Mouse (Mus musculus) hindbrain, embryonic 15.5 days (tissue): ENCODE data around the gene Adcy4. TPM values are rescaled to one million over a fixed set of nuclear protein-coding genes. Genes with fewer than 3 reads are reported as not detected.

Experiments
- ATAC-seq: fragments of 200-750 bp; cut with Nextera tagmentation; 2 replicates; pipeline ENCODE4 v1.8.0; 2017; ENCODE audit warnings: low read depth, moderate number of reproducible peaks, moderate TSS enrichment; ENCODE audit not compliant: low FRiP score
- H3K27ac ChIP-seq: fragments of 300-500 bp; sonication (generic); replicated peaks from 2 replicates; pipeline ENCODE4 v1.5.1; 2015; ENCODE audit warnings: mild to moderate bottlenecking, inconsistent platforms
- H3K27me3 ChIP-seq: fragments of 300-500 bp; sonication (generic); 2 replicates; pipeline ENCODE4 v1.6.1; 2015; ENCODE audit warnings: control low read depth, inconsistent platforms
- H3K36me3 ChIP-seq: fragments of 300-500 bp; sonication (generic); 2 replicates; pipeline ENCODE4 v1.6.1; 2015; ENCODE audit warnings: control low read depth, inconsistent platforms
- H3K4me1 ChIP-seq: fragments of 300-500 bp; sonication (generic); replicated peaks from 2 replicates; pipeline ENCODE4 v1.6.1; 2015; ENCODE audit warnings: control low read depth, inconsistent platforms
- H3K4me2 ChIP-seq: fragments of 300-500 bp; sonication (generic); 2 replicates; pipeline ENCODE4 v1.6.1; 2015; ENCODE audit warnings: moderate library complexity, mild to moderate bottlenecking, inconsistent platforms
- H3K4me3 ChIP-seq: fragments of 300-500 bp; sonication (generic); 2 replicates; pipeline ENCODE4 v1.5.1; 2015; ENCODE audit warnings: mild to moderate bottlenecking, inconsistent platforms
- H3K9ac ChIP-seq: fragments of 300-500 bp; sonication (generic); 2 replicates; pipeline ENCODE4 v1.6.1; 2015; ENCODE audit warnings: inconsistent platforms
- H3K9me3 ChIP-seq: fragments of 300-500 bp; sonication (generic); 2 replicates; pipeline ENCODE4 v1.6.1; 2016; ENCODE audit warnings: control low read depth, inconsistent platforms
- WGBS: fragments of 180-500 bp; shearing (Covaris S2); methylation state at CpG from one replicate; pipeline ENCODE4 v1.1.7; 2015; 5-methylcytosine and 5-hydroxymethylcytosine counted together
- polyA plus RNA-seq: library from polyadenylated mRNA; unstranded; fragments of >200 nt; fragmentation: Nextera tagmentation; extraction: Ambion mirVana; gene quantifications from 2 replicates; pipeline ENCODE4 v1.2.1, GENCODE M21; 2015

Adcy4 gene
- polyA plus RNA-seq, 1 experiment from 2014 or later, result 4.0 TPM

GRCm38 (mm10) chr14:55783171-55783957, 531 bp downstream of the Adcy4 start:
- Histone ChIP-seq H3K27ac (0 out of 2 replicates have a peak overlapping the region, but pooled peaks have one; percentile 4), H3K4me2 (peak overlapping the region; percentile 48), H3K9me3 (no peaks in the 10 kb centered on the region), H3K4me3 (peak overlapping the region; percentile 27), H3K4me1 (peaks cover 16% of the 10 kb centered on the region), H3K36me3 (no peaks in the 10 kb centered on the region), H3K9ac (no peak overlapping the region), H3K27me3 (peaks cover 68% of the 10 kb centered on the region)
- ATAC-seq, result no peak
- 3% methylated on average over 31 of the region's 31 CpGs for WGBS

DNA sequence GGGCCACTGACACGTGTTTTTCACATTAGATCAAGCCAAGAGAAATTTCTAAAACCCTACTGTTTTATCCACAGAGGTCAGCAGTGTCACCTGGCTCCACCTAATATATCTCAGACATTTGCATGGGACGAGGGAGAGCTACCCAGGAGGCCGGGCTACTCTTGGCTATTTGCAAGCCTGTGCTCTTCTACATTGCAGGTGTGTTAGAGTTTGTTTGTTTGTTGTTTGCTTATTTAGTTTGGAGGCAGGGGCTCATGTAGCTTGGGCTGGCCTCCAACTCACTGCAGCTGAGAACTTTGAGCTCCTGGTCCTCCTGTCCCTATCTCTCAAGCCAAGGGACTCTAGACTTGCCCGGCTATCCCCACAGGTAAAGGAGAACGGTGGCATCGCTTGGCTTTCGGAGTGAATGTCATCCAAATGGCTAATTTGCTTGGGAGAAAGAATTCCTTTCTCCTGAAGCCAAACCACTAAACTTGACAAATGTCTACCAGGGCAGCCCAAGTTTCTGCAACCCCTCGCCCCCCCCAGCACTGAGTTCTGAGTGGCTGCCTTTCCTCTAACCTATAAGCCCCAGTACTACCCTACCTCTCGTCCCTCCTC, 1.4 kb downstream of the Adcy4 start:
- no peaks in the 10 kb centered on the region for H3K36me3 ChIP-seq
- H3K4me1 ChIP-seq, result peaks cover 14% of the 10 kb centered on the region
- peak overlapping the region; percentile 48; the same call in 1 of the 2 replicates for H3K4me2 ChIP-seq
- no peaks in the 10 kb centered on the region for H3K9me3 ChIP-seq
- peaks cover 59% of the 10 kb centered on the region for H3K27me3 ChIP-seq
- no peak overlapping the region for H3K4me3 ChIP-seq
- WGBS, result 61% methylated on average over 9 of the region's 9 CpGs
- no peak overlapping the region for H3K27ac ChIP-seq
- ATAC-seq, result no peak
- H3K9ac ChIP-seq, result no peak overlapping the region

- Histone ChIP-seq H3K9ac (no peak overlapping the region), H3K4me3 (peak overlapping the region; percentile 20), H3K4me1 (peaks cover 14% of the 10 kb centered on the region), H3K36me3 (no peaks in the 10 kb centered on the region), H3K27me3 (peaks cover 48% of the 10 kb centered on the region), H3K27ac (no peak overlapping the region), H3K9me3 (no peaks in the 10 kb centered on the region), H3K4me2 (peak overlapping the region; percentile 46)
- ATAC-seq, result peak; percentile 79
- 14% methylated on average over 14 of the region's 14 CpGs for WGBS
These were observed 2.6 kb downstream of the Adcy4 start for GRCm38 (mm10) chr14:55781310-55781709.

DNA sequence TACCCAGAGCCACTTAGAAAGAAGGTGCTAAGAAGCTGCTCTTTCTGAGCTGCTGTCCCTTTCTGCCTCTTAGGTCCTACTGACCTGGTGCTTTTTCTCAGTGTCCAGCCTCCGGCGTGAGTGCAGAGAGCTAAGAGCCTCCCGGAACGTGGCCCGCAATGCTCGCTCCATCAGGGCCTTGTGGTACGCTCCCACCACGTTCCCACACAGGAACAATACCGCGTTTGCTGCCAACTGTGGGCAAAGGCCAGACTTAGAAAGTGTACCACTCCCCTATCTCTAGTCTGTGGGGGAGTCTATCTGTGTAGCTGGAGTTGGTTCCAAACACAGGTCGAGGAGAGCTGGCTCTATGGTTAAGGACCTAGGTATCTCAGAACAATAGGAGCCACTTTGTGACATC, 3.2 kb downstream of the Adcy4 start:
- WGBS, result 81% methylated on average over 11 of the region's 11 CpGs
- Histone ChIP-seq H3K27ac (no peak overlapping the region), H3K4me3 (no peak overlapping the region), H3K36me3 (no peaks in the 10 kb centered on the region), H3K4me1 (peaks cover 14% of the 10 kb centered on the region), H3K27me3 (peaks cover 42% of the 10 kb centered on the region), H3K9me3 (no peaks in the 10 kb centered on the region), H3K9ac (no peak overlapping the region), H3K4me2 (peak overlapping the region; percentile 46; the same call in 1 of the 2 replicates)
- ATAC-seq, result no peak

- no peak overlapping the region for H3K9ac ChIP-seq
- H3K27ac ChIP-seq, result no peak overlapping the region
- H3K4me1 ChIP-seq, result peaks cover 14% of the 10 kb centered on the region
- peaks cover 31% of the 10 kb centered on the region for H3K27me3 ChIP-seq
- no peak for ATAC-seq
- no peak overlapping the region for H3K4me3 ChIP-seq
- H3K36me3 ChIP-seq, result no peaks in the 10 kb centered on the region
- H3K4me2 ChIP-seq, result no peak overlapping the region
- 67% methylated on average over 16 of the region's 16 CpGs for WGBS
- no peaks in the 10 kb centered on the region for H3K9me3 ChIP-seq
These were observed 4.2 kb downstream of the Adcy4 start for GRCm38 (mm10) chr14:55779656-55780055.

DNA sequence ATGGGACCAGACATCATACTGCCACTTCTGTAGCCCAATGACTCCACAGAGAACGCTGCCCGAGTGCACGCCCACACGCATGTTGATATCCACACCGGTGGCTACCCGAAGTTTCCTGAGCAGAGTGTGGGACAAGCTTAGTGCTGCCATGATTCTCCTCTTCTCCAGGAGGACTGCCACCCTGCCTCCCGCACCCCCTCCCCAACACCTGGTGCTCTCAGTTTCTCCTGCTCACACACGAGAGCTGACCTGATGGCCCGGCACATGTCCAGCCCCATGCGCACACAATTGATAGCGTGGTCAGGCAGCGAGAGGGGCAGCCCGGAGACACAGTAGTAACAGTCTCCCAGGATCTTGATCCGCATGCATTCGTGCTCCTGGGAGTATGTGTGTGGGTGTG, 5.2 kb downstream of the Adcy4 start:
- 93% methylated on average over 15 of the region's 15 CpGs for WGBS
- Histone ChIP-seq H3K4me1 (peaks cover 11% of the 10 kb centered on the region), H3K9me3 (no peaks in the 10 kb centered on the region), H3K9ac (no peak overlapping the region), H3K27me3 (peaks cover 21% of the 10 kb centered on the region), H3K4me2 (no peak overlapping the region), H3K36me3 (no peaks in the 10 kb centered on the region), H3K27ac (no peak overlapping the region), H3K4me3 (no peak overlapping the region)
- no peak for ATAC-seq

GRCm38 (mm10) chr14:55777806-55778205, 6.1 kb downstream of the Adcy4 start:
- H3K27me3 ChIP-seq, result peaks cover 14% of the 10 kb centered on the region
- H3K4me3 ChIP-seq, result no peak overlapping the region
- H3K36me3 ChIP-seq, result no peaks in the 10 kb centered on the region
- ATAC-seq, result no peak
- H3K9me3 ChIP-seq, result no peaks in the 10 kb centered on the region
- no peak overlapping the region for H3K27ac ChIP-seq
- H3K9ac ChIP-seq, result no peak overlapping the region
- 88% methylated on average over 11 of the region's 11 CpGs for WGBS
- H3K4me2 ChIP-seq, result no peak overlapping the region
- H3K4me1 ChIP-seq, result peaks cover 5% of the 10 kb centered on the region

DNA sequence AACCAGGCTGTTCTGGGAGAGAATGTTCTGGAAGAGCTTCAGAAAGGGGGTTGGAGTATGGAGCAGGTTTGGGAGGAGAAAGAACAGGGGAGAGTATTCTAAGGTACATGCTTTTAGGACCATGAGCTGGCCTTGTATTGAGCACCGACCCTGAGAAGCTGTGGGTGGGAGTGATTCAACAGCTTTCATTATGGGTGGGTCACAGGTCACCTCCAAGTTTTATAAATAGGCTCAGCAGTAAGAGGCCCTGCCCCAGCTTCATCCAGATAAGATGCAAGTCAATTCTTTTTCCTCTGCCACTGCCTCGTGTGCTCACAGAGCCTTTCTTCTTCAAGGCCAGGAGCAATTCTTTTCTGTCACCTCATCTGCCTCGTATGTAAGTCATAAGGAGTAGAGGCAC, 6.7 kb downstream of the Adcy4 start:
- Histone ChIP-seq H3K27me3 (peaks cover 8% of the 10 kb centered on the region), H3K4me3 (no peak overlapping the region), H3K9me3 (no peaks in the 10 kb centered on the region), H3K36me3 (no peaks in the 10 kb centered on the region), H3K9ac (no peak overlapping the region), H3K27ac (no peak overlapping the region), H3K4me1 (peaks cover 5% of the 10 kb centered on the region), H3K4me2 (no peak overlapping the region)
- 51% methylated on average over 3 of the region's 3 CpGs for WGBS
- no peak for ATAC-seq

GRCm38 (mm10) chr14:55776711-55777110, 7.2 kb downstream of the Adcy4 start:
- H3K4me2 ChIP-seq, result no peak overlapping the region
- H3K4me3 ChIP-seq, result no peak overlapping the region
- no peaks in the 10 kb centered on the region for H3K9me3 ChIP-seq
- H3K36me3 ChIP-seq, result no peaks in the 10 kb centered on the region
- no peak overlapping the region for H3K9ac ChIP-seq
- H3K27me3 ChIP-seq, result peaks cover 3% of the 10 kb centered on the region
- H3K4me1 ChIP-seq, result peaks cover 4% of the 10 kb centered on the region
- ATAC-seq, result no peak
- WGBS, result 82% methylated on average over 7 of the region's 7 CpGs
- no peak overlapping the region for H3K27ac ChIP-seq

- Histone ChIP-seq H3K9ac (no peak overlapping the region), H3K36me3 (no peaks in the 10 kb centered on the region), H3K4me3 (no peak overlapping the region), H3K9me3 (no peaks in the 10 kb centered on the region), H3K27me3 (peaks cover 43% of the 10 kb centered on the region), H3K27ac (no peak overlapping the region), H3K4me1 (peaks cover 9% of the 10 kb centered on the region), H3K4me2 (no peak overlapping the region)
- WGBS, result 78% methylated on average over 16 of the region's 16 CpGs
- no peak for ATAC-seq
These were observed 14.7 kb downstream of the Adcy4 start for GRCm38 (mm10) chr14:55769087-55769703.

DNA sequence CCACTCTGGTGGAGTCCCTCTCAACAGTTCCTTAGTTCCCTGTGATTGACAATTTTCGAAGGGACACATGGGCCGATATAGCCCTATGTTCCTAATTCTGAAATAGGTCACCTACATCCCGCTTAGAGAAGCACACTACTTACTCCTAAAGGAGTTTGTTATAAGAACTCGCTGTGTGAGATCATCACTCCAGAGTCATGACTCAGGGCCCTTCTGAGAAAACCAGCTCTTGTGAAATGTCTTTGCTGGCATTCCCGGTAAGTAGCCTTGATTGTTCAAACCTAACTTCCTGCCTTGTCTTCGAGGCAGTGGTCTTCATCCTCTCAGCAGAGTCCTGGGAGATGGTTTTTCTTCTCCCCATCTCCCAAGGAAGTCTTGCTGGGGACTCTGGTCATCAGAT, 15.3 kb downstream of the Adcy4 start:
- Histone ChIP-seq H3K4me2 (no peak overlapping the region), H3K4me3 (no peak overlapping the region), H3K4me1 (peaks cover 9% of the 10 kb centered on the region), H3K36me3 (no peaks in the 10 kb centered on the region), H3K27me3 (peaks cover 46% of the 10 kb centered on the region), H3K9me3 (no peaks in the 10 kb centered on the region), H3K9ac (no peak overlapping the region), H3K27ac (no peak overlapping the region)
- no peak for ATAC-seq
- WGBS, result 87% methylated on average over 6 of the region's 6 CpGs
